Mouse (Mus musculus) kidney, adult 10 weeks (tissue): Measurements from ENCODE around the gene Ttc25. TPM values are rescaled to one million over a fixed set of nuclear protein-coding genes. Genes with fewer than 3 reads are reported as not detected.

Experiments used
- polyA plus RNA-seq: library from polyadenylated mRNA; stranded (reverse); fragments of 350-450 nt; fragmentation: Illumina TruSeq; extraction: RNeasy Lipid Tissue Mini Kit (QIAGEN cat#74804); gene quantifications from one replicate; pipeline ENCODE4 v1.2.3, GENCODE M21; 2014; ENCODE audit warnings: low read depth, low replicate concordance

The Ttc25 gene
- polyA plus RNA-seq = 0.53 TPM

DNA sequence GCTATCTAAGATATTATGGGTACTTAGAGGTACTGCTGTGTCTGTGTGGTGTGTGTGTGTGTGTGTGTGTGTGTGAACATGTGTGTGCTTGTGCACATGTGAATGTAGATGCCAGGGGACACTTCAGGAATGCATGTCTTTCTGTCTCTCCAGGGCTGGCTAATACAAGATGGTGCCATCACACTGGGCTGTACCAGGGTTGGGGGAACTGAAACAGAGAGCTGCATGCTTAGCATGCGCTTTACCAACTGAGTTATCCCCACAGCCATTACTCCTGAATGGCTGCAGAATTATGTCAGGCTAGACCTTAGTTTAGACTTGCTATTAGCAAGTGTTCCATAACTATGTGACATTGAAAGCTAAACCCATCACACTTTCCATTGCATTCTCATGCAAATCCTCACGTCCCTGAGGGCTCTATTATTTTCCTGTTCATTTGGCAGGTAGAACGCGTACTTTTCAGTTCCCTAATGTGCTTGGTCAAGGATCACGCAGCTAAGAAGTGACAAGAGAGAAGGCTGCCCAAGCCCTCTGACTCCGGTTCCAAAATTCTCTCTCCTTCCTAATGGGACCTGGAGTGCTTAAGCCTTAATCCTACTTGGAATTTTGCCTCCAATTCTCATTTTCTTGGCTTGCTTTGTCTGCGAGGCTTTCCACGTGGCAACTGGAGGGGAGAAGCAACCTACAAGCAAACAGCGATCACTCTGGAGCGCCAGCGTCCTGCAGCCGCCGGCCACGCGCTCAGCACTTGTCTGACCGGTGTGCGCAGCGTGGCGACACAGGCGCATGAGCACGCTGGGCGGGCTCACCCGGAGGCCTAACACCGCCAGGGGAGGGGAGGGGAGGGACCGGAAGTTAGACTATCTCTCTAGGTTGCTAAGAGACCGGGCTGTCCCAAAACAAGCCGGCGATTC, at the start of gene Ttc25:
Gene Ttc25, plus strand, starts transcription at position 776 of the 914 bp plus-strand sequence.

GRCm38 (mm10) chr11:100527458-100528374, 17.7 kb upstream of the Ttc25 start, which contains the start of gene Acly:
Gene Acly, minus strand, starts transcription at chr11:100528000.

DNA sequence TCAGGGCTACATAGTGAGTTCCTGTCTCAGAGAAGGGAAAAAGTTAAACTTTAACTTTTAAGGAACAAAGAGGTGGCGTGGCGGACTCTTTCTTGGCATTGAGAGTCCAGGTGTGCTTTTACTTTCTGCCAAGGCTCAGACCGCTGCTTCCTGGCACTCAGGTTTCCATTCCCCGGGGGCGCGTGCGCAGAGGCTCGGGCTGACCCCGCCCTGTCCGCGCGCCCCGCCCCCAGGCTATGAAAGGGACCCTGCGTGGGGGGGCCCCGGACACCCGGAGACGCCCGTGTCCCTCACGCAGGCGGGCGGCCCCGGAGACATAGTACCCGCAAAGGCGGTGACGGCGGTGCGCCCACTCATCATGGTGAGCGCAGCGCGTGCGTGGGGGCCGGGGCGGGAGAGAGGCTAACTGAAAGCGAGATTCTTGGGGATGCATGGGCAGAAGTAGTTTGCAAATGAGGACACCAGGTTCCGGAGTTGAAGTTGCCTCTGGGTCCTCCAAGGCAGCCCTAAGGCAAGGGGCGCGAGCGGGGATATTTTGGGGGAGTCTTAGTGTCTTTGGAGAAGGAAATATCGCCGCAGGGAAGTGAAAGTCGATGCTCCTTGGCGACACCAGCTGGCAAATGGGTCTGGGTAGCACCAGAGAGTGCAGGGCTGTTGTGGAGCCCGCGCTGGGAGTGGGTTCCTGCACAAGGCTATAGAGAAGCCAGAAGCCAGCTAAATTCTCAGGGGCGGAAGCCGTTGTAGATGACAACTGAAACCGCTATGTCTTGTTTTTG, 29.5 kb downstream of the Ttc25 start, which contains the start of gene Cnp:
Gene Cnp, plus strand, starts transcription at position 197 of the 776 bp plus-strand sequence.

DNA sequence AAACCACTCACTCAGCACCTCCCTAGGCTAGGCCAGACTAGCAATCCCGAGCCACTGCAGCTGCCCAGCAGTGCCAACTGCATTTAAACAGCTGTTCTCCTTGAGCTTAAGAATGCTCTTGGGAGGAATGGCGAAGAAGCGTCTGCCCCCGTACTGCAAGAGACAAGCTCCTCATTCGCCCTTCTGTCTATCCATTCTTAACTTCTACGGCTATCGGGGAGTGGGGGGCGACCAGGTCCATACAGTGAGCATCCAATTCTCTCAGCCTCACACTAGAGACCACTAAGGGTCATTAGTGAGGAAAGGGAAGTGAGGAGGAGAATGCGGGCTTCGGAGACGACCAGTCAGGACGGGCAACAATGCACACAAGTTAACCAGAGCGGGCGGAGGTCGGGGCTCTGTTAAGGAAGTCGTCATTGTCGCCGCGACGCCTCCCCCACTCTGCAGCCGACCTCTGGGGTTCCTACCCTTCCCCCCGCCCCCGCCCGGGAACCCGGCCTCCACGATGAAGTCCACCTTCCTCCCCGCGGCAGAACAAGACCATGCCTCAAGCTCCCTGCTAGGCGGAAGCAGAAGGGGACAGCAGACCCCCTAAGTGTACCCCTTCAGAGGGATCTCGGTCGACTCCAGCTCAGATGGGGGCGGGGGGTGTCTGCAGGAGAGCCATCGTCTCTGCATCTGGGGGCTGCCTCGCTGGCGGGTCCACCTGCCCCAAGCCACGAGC, 73.5 kb downstream of the Ttc25 start, which contains the start of gene Nkiras2:
Gene Nkiras2, plus strand, starts transcription at position 484 of the 724 bp plus-strand sequence.

GRCm38 (mm10) chr11:100619982-100620381, 74.6 kb downstream of the Ttc25 start, which contains the start of gene Dnajc7:
Gene Dnajc7, minus strand, starts transcription at chr11:100620168.

Other genes starting within 250 kb of the Ttc25 start
- 1,697 TPM for gene Eif1, start 225.7 kb upstream of the Ttc25 start, polyA plus RNA-seq
- not detected for gene Gast, start 211.2 kb upstream of the Ttc25 start, polyA plus RNA-seq
- gene Hap1, start 189.5 kb upstream of the Ttc25 start, polyA plus RNA-seq = 0.49 TPM
- 2.7 TPM for gene Jup, start 147.8 kb upstream of the Ttc25 start, polyA plus RNA-seq
- gene P3h4, start 130.8 kb upstream of the Ttc25 start, polyA plus RNA-seq = 4.2 TPM
- not detected for gene Fkbp10, start 129.9 kb upstream of the Ttc25 start, polyA plus RNA-seq
- gene Nt5c3b, start 103.8 kb upstream of the Ttc25 start, polyA plus RNA-seq = 8.2 TPM
- gene Klhl10, start 103.7 kb upstream of the Ttc25 start, polyA plus RNA-seq = not detected
- 7.4 TPM for gene Klhl11, start 72.9 kb upstream of the Ttc25 start, polyA plus RNA-seq
- 52.3 TPM for gene Acly, start 17.6 kb upstream of the Ttc25 start, polyA plus RNA-seq
- 2.3 TPM for gene Cnp, start 29.3 kb downstream of the Ttc25 start, polyA plus RNA-seq
- gene Nkiras2, start 73.6 kb downstream of the Ttc25 start, polyA plus RNA-seq = 2.0 TPM
- gene Dnajc7, start 74.6 kb downstream of the Ttc25 start, polyA plus RNA-seq = 114 TPM
- gene Zfp385c, start 146.8 kb downstream of the Ttc25 start, polyA plus RNA-seq = not detected
- gene Dhx58, start 158.7 kb downstream of the Ttc25 start, polyA plus RNA-seq = 0.44 TPM
- gene Kat2a, start 166.9 kb downstream of the Ttc25 start, polyA plus RNA-seq = 1.3 TPM
- not detected for gene Hspb9, start 168.2 kb downstream of the Ttc25 start, polyA plus RNA-seq
- 63.6 TPM for gene Rab5c, start 192.6 kb downstream of the Ttc25 start, polyA plus RNA-seq
- not detected for gene Kcnh4, start 214.3 kb downstream of the Ttc25 start, polyA plus RNA-seq
- gene Hcrt, start 217.3 kb downstream of the Ttc25 start, polyA plus RNA-seq = not detected
- gene Ghdc, start 225.3 kb downstream of the Ttc25 start, polyA plus RNA-seq = 4.0 TPM